Mouse (Mus musculus) midbrain, postnatal 0 days (tissue): Measurements from ENCODE around the gene Rnf145. TPM values are rescaled to one million over a fixed set of nuclear protein-coding genes. Genes with fewer than 3 reads are reported as not detected.

Experiments
- ATAC-seq: fragments of 200-750 bp; cut with Nextera tagmentation; 2 replicates; pipeline ENCODE4 v1.8.0; 2017; ENCODE audit warnings: moderate number of reproducible peaks, mild to moderate bottlenecking, moderate TSS enrichment, moderate library complexity; ENCODE audit not compliant: low FRiP score
- DNase-seq: peaks from one replicate; pipeline ENCODE4 v3.0.0-alpha.2; 2015; ENCODE audit warnings: low spot score
- H3K27ac ChIP-seq: fragments of 300-500 bp; sonication (generic); 2 replicates; pipeline ENCODE4 v1.5.1; 2014; ENCODE audit warnings: low read depth, mild to moderate bottlenecking, low read length, mixed read lengths
- H3K27me3 ChIP-seq: fragments of 300-500 bp; sonication (generic); 2 replicates; pipeline ENCODE4 v1.6.1; 2014; ENCODE audit warnings: low read length, control low read depth, mixed read lengths; ENCODE audit not compliant: insufficient read depth
- H3K36me3 ChIP-seq: fragments of 300-500 bp; sonication (generic); 2 replicates; pipeline ENCODE4 v1.6.1; 2014; ENCODE audit warnings: low read length, control low read depth, mixed read lengths; ENCODE audit not compliant: insufficient read depth
- H3K4me1 ChIP-seq: fragments of 300-500 bp; sonication (generic); 2 replicates; pipeline ENCODE4 v1.6.1; 2014; ENCODE audit warnings: mild to moderate bottlenecking, control low read depth, antibody characterized with exemption, low read length, mixed read lengths; ENCODE audit not compliant: insufficient read depth
- H3K4me2 ChIP-seq: fragments of 300-500 bp; sonication (generic); 2 replicates; pipeline ENCODE4 v1.6.1; 2014; ENCODE audit warnings: low read depth, mild to moderate bottlenecking, low read length, mixed read lengths; ENCODE audit not compliant: poor library complexity, severe bottlenecking
- H3K4me3 ChIP-seq: fragments of 300-500 bp; sonication (generic); 2 replicates; pipeline ENCODE4 v1.5.1; 2014; ENCODE audit warnings: low read depth, mild to moderate bottlenecking, low read length, moderate library complexity
- H3K9ac ChIP-seq: fragments of 300-500 bp; sonication (generic); replicated peaks from 2 replicates; pipeline ENCODE4 v1.6.1; 2014; ENCODE audit warnings: mild to moderate bottlenecking, low read length, moderate library complexity, mixed read lengths; ENCODE audit not compliant: poor library complexity, severe bottlenecking
- H3K9me3 ChIP-seq: fragments of 300-500 bp; sonication (generic); 2 replicates; pipeline ENCODE4 v1.6.1; 2016; ENCODE audit warnings: low read length, control low read depth
- CTCF ChIP-seq: IDR thresholded peaks from 2 replicates; pipeline ENCODE4 v1.5.1; 2016; ENCODE audit warnings: antibody characterized with exemption, mild to moderate bottlenecking
- WGBS: fragments of 180-500 bp; shearing (Covaris S2); extraction: QIAGEN DNeasy Blood & Tissue Kit; methylation state at CpG from one replicate; pipeline ENCODE4 v1.1.7; 2014; 5-methylcytosine and 5-hydroxymethylcytosine counted together
- polyA plus RNA-seq: library from polyadenylated mRNA; unstranded; fragments of >200 nt; fragmentation: Nextera tagmentation; extraction: Ambion mirVana; gene quantifications from 2 replicates; pipeline ENCODE4 v1.2.1, GENCODE M21; 2015
- total RNA-seq: library from RNA; depleted of rRNA; stranded (reverse); fragments of >200 nt; gene quantifications from 2 replicates; pipeline ENCODE4 v1.2.3, GENCODE M21; 2014; rRNA removed

Gene Rnf145
- total RNA-seq (115 and 119 TPM in 2 replicates), polyA plus RNA-seq (101 and 104 TPM in 2 replicates)

DNA sequence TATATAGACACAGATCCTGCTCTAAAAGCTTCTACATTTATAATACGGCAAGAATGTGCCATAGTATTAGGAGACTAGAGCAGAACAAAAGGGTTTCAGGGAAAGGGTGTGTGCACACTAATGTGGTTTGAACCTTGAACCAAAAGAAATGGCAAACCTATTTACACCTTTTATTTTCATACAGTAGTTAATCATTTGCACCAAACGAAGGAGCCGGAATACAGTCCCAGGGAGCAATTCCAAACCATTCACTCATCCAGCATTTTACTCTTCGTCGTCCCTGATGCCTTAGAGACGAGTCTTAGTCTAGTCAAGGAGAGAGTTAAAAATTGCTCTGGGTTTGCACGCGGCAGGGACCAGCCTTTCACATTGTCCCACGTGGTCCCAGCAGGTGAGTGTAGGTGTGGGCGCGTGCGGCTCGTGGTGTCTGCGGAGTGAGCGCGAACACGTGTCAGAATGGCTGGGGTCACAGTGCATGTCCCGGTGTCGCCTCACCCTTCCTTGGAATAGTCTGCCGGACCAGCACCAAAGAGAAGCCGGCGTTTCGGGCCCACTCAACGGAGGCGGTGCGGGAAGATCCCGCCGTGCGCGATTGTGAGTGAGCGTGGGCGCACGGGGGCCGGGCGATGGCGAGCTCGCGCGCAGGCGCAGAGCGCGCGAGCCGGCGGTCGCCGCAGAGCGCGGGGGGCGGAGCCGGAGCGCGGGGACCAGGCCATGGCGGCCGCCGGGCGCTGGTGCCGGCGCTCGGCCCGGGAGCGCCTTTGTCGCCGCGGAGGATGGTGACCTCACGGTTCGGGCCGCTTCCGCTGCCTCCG lies at the start of gene Rnf145:
Gene Rnf145, plus strand, starts transcription at position 684 of the 815 bp plus-strand sequence.
- H3K27ac ChIP-seq: peak within 1 kb of the TSS; percentile 94
- peak; percentile 91 for ATAC-seq
- peak within 1 kb of the TSS; percentile 91 for H3K4me3 ChIP-seq
- H3K9ac ChIP-seq: peak within 1 kb of the TSS; percentile 84
- H3K4me2 ChIP-seq: peak within 1 kb of the TSS; percentile 81
- H3K9me3 ChIP-seq: no peaks in the 10 kb centered on the region
- no peak for TF ChIP-seq CTCF
- WGBS: under 1% methylated on average over 67 of the region's 70 CpGs
- H3K36me3 ChIP-seq: no peaks in the 10 kb centered on the region
- DNase-seq: peak; percentile 79
- H3K27me3 ChIP-seq: no peaks in the 10 kb centered on the region
- H3K4me1 ChIP-seq: peaks cover 6% of the 10 kb centered on the region; the same call in 1 of the 2 replicates

DNA sequence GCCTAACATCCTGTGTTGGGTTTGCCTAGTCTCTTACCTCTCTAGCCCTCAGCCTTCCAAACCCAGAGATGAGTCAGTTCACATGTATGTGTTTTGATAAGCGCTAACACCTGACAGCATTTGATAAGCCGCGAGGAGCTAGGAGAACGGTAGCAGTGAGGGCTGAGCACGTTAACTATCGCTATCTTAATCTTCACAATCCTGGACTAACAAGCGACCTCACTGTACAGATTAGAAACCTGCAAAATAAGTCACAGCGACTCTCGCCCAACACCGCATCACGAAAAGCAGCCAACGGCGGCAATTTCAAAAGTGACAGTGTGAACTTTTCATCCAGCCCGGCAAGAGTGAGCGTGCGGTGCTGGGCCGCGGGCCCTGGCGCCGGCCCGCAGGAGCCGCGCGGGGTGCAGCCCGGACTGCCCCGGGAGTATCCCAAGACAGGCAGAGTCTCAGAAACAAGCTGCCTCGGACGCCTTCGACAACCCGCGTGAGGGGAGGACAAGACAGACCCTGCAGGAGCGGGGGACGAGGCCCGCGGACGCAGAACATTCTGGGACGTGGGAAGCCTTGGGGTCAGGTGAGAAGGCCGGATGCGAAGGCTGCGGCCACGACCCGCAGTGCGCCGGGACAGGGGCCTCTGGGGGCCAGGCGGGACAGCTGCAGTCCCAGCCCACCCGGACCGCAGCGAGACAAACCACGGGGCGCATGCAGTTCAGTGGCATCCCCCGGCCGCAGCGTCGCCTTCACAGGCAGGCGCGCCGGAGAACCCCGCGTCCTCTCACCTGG lies 48.9 kb upstream of the Rnf145 start:
- H3K4me3 ChIP-seq: peak overlapping the region; percentile 96
- peak overlapping the region; percentile 83 for H3K27ac ChIP-seq
- no peaks in the 10 kb centered on the region for H3K9me3 ChIP-seq
- no peaks in the 10 kb centered on the region for H3K36me3 ChIP-seq
- DNase-seq (peak; percentile 24), ATAC-seq (peak; percentile 64)
- no peaks in the 10 kb centered on the region for H3K27me3 ChIP-seq
- H3K4me1 ChIP-seq: peaks cover 6% of the 10 kb centered on the region
- no peak for TF ChIP-seq CTCF
- H3K9ac ChIP-seq: peak overlapping the region; percentile 77
- peak overlapping the region; percentile 89 for H3K4me2 ChIP-seq
- WGBS: under 1% methylated on average over 59 of the region's 59 CpGs

DNA sequence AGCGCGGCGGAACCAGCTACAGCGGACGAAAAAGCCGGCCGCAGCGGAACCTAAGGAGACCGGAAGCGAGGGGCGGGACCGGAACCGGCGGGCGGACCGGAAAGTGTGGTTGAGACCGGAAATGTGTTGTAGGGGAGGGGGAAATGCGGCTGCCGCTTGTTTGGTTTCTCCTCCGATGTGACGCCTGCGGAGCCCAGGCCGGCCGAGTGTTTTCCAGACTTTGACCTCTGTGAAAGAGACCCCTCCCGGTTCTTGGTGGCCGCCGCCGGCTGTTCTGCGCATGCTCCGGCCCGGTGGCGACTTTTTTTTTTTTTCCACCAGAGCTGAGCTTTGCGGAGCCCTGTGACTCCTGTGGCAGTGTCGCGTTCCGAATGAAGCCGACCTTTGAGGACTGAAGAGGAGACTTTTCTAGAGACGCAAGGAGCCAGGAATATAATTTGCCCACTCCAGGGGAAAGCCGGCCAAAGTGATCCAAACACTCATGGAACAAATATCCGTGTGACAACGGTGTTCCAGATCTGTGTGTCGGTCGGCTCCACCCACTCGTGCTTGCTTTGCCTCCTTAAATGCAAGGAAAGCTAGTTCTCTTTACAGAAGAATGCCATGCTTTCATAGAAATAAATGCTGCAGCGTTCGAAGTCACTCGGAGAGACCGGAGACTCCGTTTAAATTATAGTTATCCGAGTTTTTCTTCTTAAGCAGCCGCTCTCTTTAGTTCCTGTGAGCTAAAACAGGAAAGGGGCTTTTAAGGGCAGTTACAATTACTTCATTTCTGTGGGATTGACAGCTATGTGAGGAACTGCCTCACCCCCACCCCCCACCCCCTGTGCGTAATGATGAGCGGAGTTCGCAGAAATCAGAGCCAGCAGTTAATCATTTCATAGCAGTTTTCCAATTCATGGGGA lies 48.1 kb upstream of the Rnf145 start, which contains the start of gene Ublcp1:
Gene Ublcp1, minus strand, starts transcription at position 67 of the 905 bp plus-strand sequence.
- Histone ChIP-seq H3K36me3 (no peaks in the 10 kb centered on the region), H3K4me1 (peaks cover 6% of the 10 kb centered on the region), H3K4me2 (peak within 1 kb of the TSS; percentile 89), H3K9me3 (no peaks in the 10 kb centered on the region), H3K27ac (peak within 1 kb of the TSS; percentile 83), H3K9ac (peak within 1 kb of the TSS; percentile 77), H3K4me3 (peak within 1 kb of the TSS; percentile 96), H3K27me3 (no peaks in the 10 kb centered on the region)
- DNase-seq: peak; percentile 97
- under 1% methylated on average over 53 of the region's 54 CpGs for WGBS
- peak; percentile 2; the same call in 1 of the 2 replicates for TF ChIP-seq CTCF
- peak; percentile 95 for ATAC-seq

DNA sequence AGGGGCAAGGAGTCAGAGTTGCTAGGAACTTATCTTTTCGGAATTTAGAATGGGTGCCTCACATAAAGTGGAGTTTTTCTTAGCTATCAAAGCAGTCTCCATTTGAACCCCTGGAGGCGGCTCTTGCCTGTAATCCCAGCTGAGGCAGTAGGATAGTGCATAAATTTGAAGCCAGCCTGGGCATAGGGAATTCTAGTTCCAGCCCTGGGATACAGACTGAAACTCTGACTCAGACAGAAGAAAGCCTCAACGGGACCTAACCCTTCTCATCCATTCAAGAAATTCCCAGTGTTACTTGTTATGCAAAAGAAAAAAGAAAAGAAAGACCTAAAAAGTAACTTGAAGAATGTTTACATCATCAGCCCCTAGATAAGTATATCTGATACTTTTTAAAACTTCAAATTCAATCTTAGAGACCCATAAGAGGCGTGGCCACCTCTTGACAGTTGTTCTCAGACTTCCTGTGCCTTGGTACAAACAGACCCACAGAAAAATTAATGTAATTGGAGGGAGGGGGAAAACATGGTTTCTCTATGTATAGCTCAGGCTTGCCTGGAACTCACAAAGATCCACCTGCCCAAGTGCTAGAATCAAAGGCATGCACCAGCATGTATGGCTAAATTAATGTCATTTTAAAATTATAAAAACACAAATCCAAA lies 47.3 kb upstream of the Rnf145 start:
- H3K4me1 ChIP-seq: peaks cover 6% of the 10 kb centered on the region

DNA sequence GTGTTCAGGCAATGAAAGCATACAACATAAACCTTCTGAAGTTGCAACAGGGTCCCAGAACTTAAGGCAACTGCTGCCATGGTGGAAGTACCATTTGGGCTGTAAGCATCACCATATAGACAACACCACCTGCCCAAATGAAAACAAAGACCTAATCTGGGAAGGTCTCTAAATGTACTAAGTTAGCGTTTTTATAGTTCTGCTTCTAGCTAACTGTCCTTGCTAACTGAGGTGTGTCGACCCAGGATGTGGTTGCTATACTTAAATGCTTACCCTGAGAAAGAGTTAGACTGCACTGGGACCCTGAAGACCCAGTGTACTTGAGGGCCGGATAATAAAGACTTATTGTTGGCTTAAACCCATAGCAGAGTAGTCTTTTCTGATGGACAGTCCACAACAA lies 43.3 kb upstream of the Rnf145 start:
- H3K27me3 ChIP-seq: no peaks in the 10 kb centered on the region
- H3K9ac ChIP-seq: no peak overlapping the region
- WGBS: 69% methylated on average over 3 of the region's 3 CpGs
- no peak for DNase-seq
- H3K4me1 ChIP-seq: peaks cover 6% of the 10 kb centered on the region
- no peak overlapping the region for H3K4me3 ChIP-seq
- no peaks in the 10 kb centered on the region for H3K9me3 ChIP-seq
- no peak for TF ChIP-seq CTCF
- no peak overlapping the region for H3K4me2 ChIP-seq
- ATAC-seq: no peak
- no peaks in the 10 kb centered on the region for H3K36me3 ChIP-seq
- no peak overlapping the region for H3K27ac ChIP-seq

More for the DNA sequence above, 47.3 kb upstream of the Rnf145 start:
- Histone ChIP-seq H3K9ac (peak overlapping the region; percentile 72), H3K36me3 (no peaks in the 10 kb centered on the region), H3K27ac (peak overlapping the region; percentile 83; the same call in 1 of the 2 replicates), H3K4me3 (peak overlapping the region; percentile 96), H3K4me2 (peak overlapping the region; percentile 89), H3K9me3 (no peaks in the 10 kb centered on the region), H3K27me3 (no peaks in the 10 kb centered on the region)
- TF ChIP-seq CTCF: no peak
- ATAC-seq (no peak), DNase-seq (no peak)
- WGBS: 19% methylated on average over 4 of the region's 4 CpGs
